Mouse (Mus musculus): ENCODE measurements at regions not wholly inside any gene's neighbourhood (a gene's known extent, or its start where the extent isn't known, plus 50 kb on each side); places are given as distances from the start of the nearest gene placed in this dataset.
"Not testable (repeated sequence)": the region's sequence is repeated elsewhere in the genome, so short reads cannot be mapped to it uniquely, and the experiment has no call there.

DNA sequence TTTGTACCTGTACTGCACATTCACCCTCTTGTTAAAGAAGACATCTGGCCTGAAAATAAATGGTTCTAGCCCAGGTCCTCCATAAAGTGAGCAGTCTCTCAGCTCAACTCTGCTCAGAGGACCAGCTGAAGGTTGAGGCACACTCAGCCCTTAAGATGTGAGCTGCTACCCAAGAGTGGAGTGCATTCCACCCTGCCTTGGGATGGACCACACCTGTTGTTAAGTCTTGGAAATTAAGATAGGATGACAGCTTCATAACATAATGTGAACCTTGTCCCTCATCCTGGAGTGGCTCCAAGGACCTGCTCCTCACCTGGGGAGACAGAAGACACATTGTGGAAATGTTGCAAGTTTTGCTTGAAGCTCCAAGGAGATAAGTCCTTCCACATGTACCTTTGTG, 200.5 kb upstream of the Thpo start:
- not testable (repeated sequence) for TF ChIP-seq EP300, CTCF (IDR thresholded peaks at IDR 0.05; ENCODE audit: low read depth)

Data from heart, postnatal 0 days (tissue).